Mouse (Mus musculus): ENCODE results near the gene Hoxc10.

Gene Hoxc10

GRCm38 (mm10) chr15:103009265-103010111 lies 42.9 kb downstream of the Hoxc10 start:
- in situ Hi-C loops (cut with MboI, MseI), result no loop called here

- in situ Hi-C loops (cut with MboI, MseI), result no loop called here
Observed at GRCm38 (mm10) chr15:103010112-103010846, 43.7 kb downstream of the Hoxc10 start.

GRCm38 (mm10) chr15:103010847-103011555 lies 44.4 kb downstream of the Hoxc10 start:
- in situ Hi-C loops (cut with MboI, MseI), result no loop called here

- in situ Hi-C loops (cut with MboI, MseI), result no loop called here
Observed at GRCm38 (mm10) chr15:103011928-103012486, 45.4 kb downstream of the Hoxc10 start.

GRCm38 (mm10) chr15:103013238-103013984 lies 46.8 kb downstream of the Hoxc10 start:
- in situ Hi-C loops (cut with MboI, MseI), result no loop called here

- in situ Hi-C loops (cut with MboI, MseI), result no loop called here
Observed at GRCm38 (mm10) chr15:103014166-103015008, 47.8 kb downstream of the Hoxc10 start.

- in situ Hi-C loops (cut with MboI, MseI), result no loop called here
Observed at GRCm38 (mm10) chr15:103015009-103015399, 48.4 kb downstream of the Hoxc10 start.

- in situ Hi-C loops (cut with MboI, MseI), result no loop called here
Observed at GRCm38 (mm10) chr15:103015406-103016166, 49.0 kb downstream of the Hoxc10 start.

- in situ Hi-C loops (cut with MboI, MseI), result no loop called here
Observed at GRCm38 (mm10) chr15:103018636-103019035, 52.0 kb downstream of the Hoxc10 start, which contains the start of gene Hoxc4. Gene Hoxc4 (plus strand): TSS chr15:103018934.

- in situ Hi-C loops (cut with MboI, MseI), result no loop called here
Observed at GRCm38 (mm10) chr15:103020899-103021418, 54.4 kb downstream of the Hoxc10 start.
